Mouse (Mus musculus): ENCODE data around the gene AC124502.3. TPM values are rescaled to one million over a fixed set of nuclear protein-coding genes. Genes with fewer than 3 reads are reported as not detected.

The AC124502.3 gene
- polyA plus RNA-seq, 1 experiment: 1.1 TPM

GRCm38 (mm10) chr19:5073518-5073917, 34.8 kb downstream of the AC124502.3 start:
- DNase-seq: no peak
- H3K4me1 ChIP-seq (replicated peaks; ENCODE audit: control insufficient read depth, insufficient read depth, low read length): peaks cover 11% of the 10 kb centered on the region
- peaks cover 16% of the 10 kb centered on the region for H3K27me3 ChIP-seq (ENCODE audit: control insufficient read depth, insufficient read depth, low read length)
- H3K36me3 ChIP-seq (ENCODE audit: control insufficient read depth, insufficient read depth, low read length): no peaks in the 10 kb centered on the region
- no peak overlapping the region for H3K27ac ChIP-seq (ENCODE audit: control insufficient read depth, insufficient read depth, low read length)
- TF ChIP-seq POLR2A (IDR thresholded peaks at IDR 0.05; ENCODE audit: control insufficient read depth, extremely low read depth, insufficient read depth, low read length, poor library complexity): no peak
- TF ChIP-seq CTCF (IDR thresholded peaks at IDR 0.05; ENCODE audit: borderline replicate concordance, control insufficient read depth, extremely low read depth, insufficient read depth, low read length, poor library complexity): no peak
- 35% methylated on average over 5 of the region's 5 CpGs for WGBS
- no peak overlapping the region for H3K4me3 ChIP-seq (ENCODE audit: control insufficient read depth, insufficient read depth, low read length)

- H3K27ac ChIP-seq (ENCODE audit: control insufficient read depth, insufficient read depth, low read length): no peak overlapping the region
- no peak for TF ChIP-seq CTCF (IDR thresholded peaks at IDR 0.05; ENCODE audit: borderline replicate concordance, control insufficient read depth, extremely low read depth, insufficient read depth, low read length, poor library complexity)
- no peak for TF ChIP-seq POLR2A (IDR thresholded peaks at IDR 0.05; ENCODE audit: control insufficient read depth, extremely low read depth, insufficient read depth, low read length, poor library complexity)
- WGBS: 91% methylated on average over 1 of the region's 1 CpGs
- peaks cover 6% of the 10 kb centered on the region; the same call in 1 of the 2 replicates for H3K27me3 ChIP-seq (ENCODE audit: control insufficient read depth, insufficient read depth, low read length)
- H3K4me3 ChIP-seq (ENCODE audit: control insufficient read depth, insufficient read depth, low read length): no peak overlapping the region
- DNase-seq: no peak
- H3K4me1 ChIP-seq (replicated peaks; ENCODE audit: control insufficient read depth, insufficient read depth, low read length): no peaks in the 10 kb centered on the region
- no peaks in the 10 kb centered on the region for H3K36me3 ChIP-seq (ENCODE audit: control insufficient read depth, insufficient read depth, low read length)
These were observed 40.6 kb downstream of the AC124502.3 start for GRCm38 (mm10) chr19:5079279-5079678.

GRCm38 (mm10) chr19:5082005-5082404, 43.3 kb downstream of the AC124502.3 start:
- Histone ChIP-seq H3K4me3 (ENCODE audit: control insufficient read depth, insufficient read depth, low read length) (no peak overlapping the region), H3K27me3 (ENCODE audit: control insufficient read depth, insufficient read depth, low read length) (peaks cover 15% of the 10 kb centered on the region; the same call in 1 of the 2 replicates), H3K36me3 (ENCODE audit: control insufficient read depth, insufficient read depth, low read length) (no peaks in the 10 kb centered on the region), H3K27ac (ENCODE audit: control insufficient read depth, insufficient read depth, low read length) (no peak overlapping the region), H3K4me1 (replicated peaks; ENCODE audit: control insufficient read depth, insufficient read depth, low read length) (peaks cover 8% of the 10 kb centered on the region)
- WGBS: 59% methylated on average over 18 of the region's 18 CpGs
- TF ChIP-seq POLR2A (IDR thresholded peaks at IDR 0.05; ENCODE audit: control insufficient read depth, extremely low read depth, insufficient read depth, low read length, poor library complexity) (no peak), CTCF (IDR thresholded peaks at IDR 0.05; ENCODE audit: borderline replicate concordance, control insufficient read depth, extremely low read depth, insufficient read depth, low read length, poor library complexity) (no peak)
- DNase-seq: no peak

GRCm38 (mm10) chr19:5082596-5082995, 43.9 kb downstream of the AC124502.3 start:
- WGBS: 70% methylated on average over 24 of the region's 24 CpGs
- H3K4me1 ChIP-seq (replicated peaks; ENCODE audit: control insufficient read depth, insufficient read depth, low read length): peaks cover 13% of the 10 kb centered on the region
- no peak overlapping the region for H3K4me3 ChIP-seq (ENCODE audit: control insufficient read depth, insufficient read depth, low read length)
- no peak overlapping the region for H3K27ac ChIP-seq (ENCODE audit: control insufficient read depth, insufficient read depth, low read length)
- DNase-seq: no peak
- H3K27me3 ChIP-seq (ENCODE audit: control insufficient read depth, insufficient read depth, low read length): peaks cover 15% of the 10 kb centered on the region; the same call in 1 of the 2 replicates
- no peaks in the 10 kb centered on the region for H3K36me3 ChIP-seq (ENCODE audit: control insufficient read depth, insufficient read depth, low read length)
- TF ChIP-seq POLR2A (IDR thresholded peaks at IDR 0.05; ENCODE audit: control insufficient read depth, extremely low read depth, insufficient read depth, low read length, poor library complexity) (no peak), CTCF (IDR thresholded peaks at IDR 0.05; ENCODE audit: borderline replicate concordance, control insufficient read depth, extremely low read depth, insufficient read depth, low read length, poor library complexity) (no peak)

GRCm38 (mm10) chr19:5083961-5084833, 45.5 kb downstream of the AC124502.3 start:
- H3K4me3 ChIP-seq (ENCODE audit: control insufficient read depth, insufficient read depth, low read length): no peak overlapping the region
- TF ChIP-seq POLR2A (IDR thresholded peaks at IDR 0.05; ENCODE audit: control insufficient read depth, extremely low read depth, insufficient read depth, low read length, poor library complexity): no peak
- H3K4me1 ChIP-seq (replicated peaks; ENCODE audit: control insufficient read depth, insufficient read depth, low read length): peaks cover 21% of the 10 kb centered on the region
- no peak for DNase-seq
- no peak overlapping the region for H3K27ac ChIP-seq (ENCODE audit: control insufficient read depth, insufficient read depth, low read length)
- WGBS: 63% methylated on average over 3 of the region's 3 CpGs
- peaks cover 15% of the 10 kb centered on the region; the same call in 1 of the 2 replicates for H3K27me3 ChIP-seq (ENCODE audit: control insufficient read depth, insufficient read depth, low read length)
- H3K36me3 ChIP-seq (ENCODE audit: control insufficient read depth, insufficient read depth, low read length): no peaks in the 10 kb centered on the region

GRCm38 (mm10) chr19:5084834-5085144, 46.1 kb downstream of the AC124502.3 start:
- Histone ChIP-seq H3K27me3 (ENCODE audit: control insufficient read depth, insufficient read depth, low read length) (peaks cover 15% of the 10 kb centered on the region; the same call in 1 of the 2 replicates), H3K27ac (ENCODE audit: control insufficient read depth, insufficient read depth, low read length) (no peak overlapping the region), H3K4me3 (ENCODE audit: control insufficient read depth, insufficient read depth, low read length) (peak overlapping the region; percentile 20), H3K36me3 (ENCODE audit: control insufficient read depth, insufficient read depth, low read length) (no peaks in the 10 kb centered on the region), H3K4me1 (replicated peaks; ENCODE audit: control insufficient read depth, insufficient read depth, low read length) (peaks cover 23% of the 10 kb centered on the region)
- TF ChIP-seq CTCF (IDR thresholded peaks at IDR 0.05; ENCODE audit: borderline replicate concordance, control insufficient read depth, extremely low read depth, insufficient read depth, low read length, poor library complexity) (no peak), POLR2A (IDR thresholded peaks at IDR 0.05; ENCODE audit: control insufficient read depth, extremely low read depth, insufficient read depth, low read length, poor library complexity) (no peak)
- no peak for DNase-seq
- whole genome bisulfite sequencing: 14% methylated on average over 15 of the region's 15 CpGs

Data from thymus, adult 2 months (tissue).